Mouse (Mus musculus) heart, adult 2 months (tissue): Measurements from ENCODE around the gene Nfkbil1. TPM values are rescaled to one million over a fixed set of nuclear protein-coding genes. Genes with fewer than 3 reads are reported as not detected.

Experiments
- DNase-seq, 2 experiments: peaks; one replicate each; pipeline ENCODE4 v3.0.0; 2021
- H3K27ac ChIP-seq: fragments of 200-600 bp; 2 replicates; pipeline ENCODE4 v1.8.1; 2022
- H3K27me3 ChIP-seq: fragments of 200-500 bp; 2 replicates; pipeline ENCODE4 v1.6.1; 2012; ENCODE audit warnings: mild to moderate bottlenecking, low read length, inconsistent platforms, mixed read lengths; ENCODE audit not compliant: control insufficient read depth, insufficient read depth
- H3K36me3 ChIP-seq: fragments of 200-500 bp; 2 replicates; pipeline ENCODE4 v1.6.1; 2012; ENCODE audit warnings: low read length, inconsistent platforms; ENCODE audit not compliant: control insufficient read depth, insufficient read depth
- H3K4me1 ChIP-seq: fragments of 200-500 bp; 2 replicates; pipeline ENCODE4 v1.6.1; 2011; ENCODE audit warnings: low read length; ENCODE audit not compliant: control insufficient read depth, insufficient read depth
- H3K4me3 ChIP-seq: fragments of 200-600 bp; 2 replicates; pipeline ENCODE4 v1.8.1; 2022
- H3K79me2 ChIP-seq: fragments of 200-500 bp; replicated peaks from 2 replicates; pipeline ENCODE4 v1.6.1; 2012; ENCODE audit warnings: mild to moderate bottlenecking, inconsistent platforms, low read length, moderate library complexity, mixed read lengths; ENCODE audit not compliant: control insufficient read depth, insufficient read depth
- H3K9ac ChIP-seq: fragments of 200-500 bp; 2 replicates; pipeline ENCODE4 v1.6.1; 2012; ENCODE audit warnings: low read depth, mild to moderate bottlenecking, control low read depth, inconsistent platforms, low read length, mixed read lengths
- CTCF ChIP-seq: fragments of 200-600 bp; IDR thresholded peaks from 2 replicates; pipeline ENCODE4 v1.8.1; 2022; ENCODE audit warnings: antibody characterized with exemption, mild to moderate bottlenecking, moderate library complexity
- EP300 ChIP-seq: fragments of 200-500 bp; IDR thresholded peaks from 2 replicates; pipeline ENCODE4 v1.6.1; 2011; ENCODE audit warnings: low read depth, low read length, control low read depth; ENCODE audit not compliant: insufficient read depth
- POLR2A ChIP-seq: fragments of 200-500 bp; IDR thresholded peaks from 2 replicates; pipeline ENCODE4 v1.6.1; 2011; ENCODE audit warnings: mild to moderate bottlenecking, low read depth, low read length, control low read depth; ENCODE audit not compliant: insufficient read depth
- WGBS: fragments of 180-500 bp; shearing (Covaris S2); methylation state at CpG from one replicate; pipeline ENCODE4 v1.1.7; 2018; 5-methylcytosine and 5-hydroxymethylcytosine counted together
- intact Hi-C: fragments of 180-260 bp; cut with DNase I; formaldehyde crosslinking; loops from one replicate; pipeline ENCODE4 v1.15.1; 2025
- microRNA-seq, 2 experiments: library from miRNA; unstranded; fragments of <30 nt; microRNA quantifications; one replicate each; pipeline ENCODE4 v1.2.0; 2021
- polyA plus RNA-seq: library from polyadenylated mRNA; depleted of rRNA; stranded (reverse); fragments of >200 nt; gene quantifications from 2 replicates; pipeline ENCODE4 v1.2.3, GENCODE M21; 2012; rRNA removed
- total RNA-seq, 2 experiments: library from RNA; stranded (reverse); gene quantifications; 2 replicates each; pipeline ENCODE4 v1.2.3; 2021

Gene Nfkbil1
- total and polyA plus RNA-seq, 3 experiments = 5.0 to 8.2 (median 6.5) TPM

GRCm38 (mm10) chr17:35174201-35174977 lies 61.2 kb downstream of the Nfkbil1 start:
- H3K9ac ChIP-seq = no peak overlapping the region
- no peak overlapping the region for H3K4me3 ChIP-seq
- no peaks in the 10 kb centered on the region for H3K27me3 ChIP-seq
- TF ChIP-seq POLR2A (no peak), EP300 (no peak), CTCF (no peak)
- no peak overlapping the region for H3K27ac ChIP-seq
- H3K4me1 ChIP-seq = no peaks in the 10 kb centered on the region
- no peaks in the 10 kb centered on the region for H3K79me2 ChIP-seq
- H3K36me3 ChIP-seq = no peaks in the 10 kb centered on the region
- intact Hi-C loops = no loop called here
- WGBS = 55% methylated on average over 8 of the region's 8 CpGs
- no peak for DNase-seq

GRCm38 (mm10) chr17:35173329-35173728 lies 62.3 kb downstream of the Nfkbil1 start:
- Histone ChIP-seq H3K27me3 (no peaks in the 10 kb centered on the region), H3K79me2 (no peaks in the 10 kb centered on the region), H3K4me1 (no peaks in the 10 kb centered on the region; the same call in 1 of the 2 replicates), H3K9ac (no peak overlapping the region), H3K27ac (no peak overlapping the region), H3K4me3 (no peak overlapping the region), H3K36me3 (no peaks in the 10 kb centered on the region)
- intact Hi-C loops = no loop called here
- TF ChIP-seq EP300 = no peak
- no peak for TF ChIP-seq POLR2A
- no peak for TF ChIP-seq CTCF
- WGBS = 75% methylated on average over 3 of the region's 3 CpGs
- no peak for DNase-seq

- Histone ChIP-seq H3K9ac (no peak overlapping the region), H3K36me3 (no peaks in the 10 kb centered on the region), H3K79me2 (no peaks in the 10 kb centered on the region), H3K27ac (0 out of 2 replicates have a peak overlapping the region, but pooled peaks have one; percentile 12), H3K27me3 (no peaks in the 10 kb centered on the region), H3K4me3 (no peak overlapping the region), H3K4me1 (no peaks in the 10 kb centered on the region; the same call in 1 of the 2 replicates)
- peak in 1 of 2 experiments; percentile 37 for DNase-seq
- 58% methylated on average over 11 of the region's 11 CpGs for WGBS
- intact Hi-C loops = no loop called here
- peak; percentile 49; the same call in 1 of the 2 replicates for TF ChIP-seq POLR2A
- TF ChIP-seq CTCF = no peak
These were observed 63.0 kb downstream of the Nfkbil1 start for GRCm38 (mm10) chr17:35172445-35173234.

Small RNA genes lying within 50 kb of the gene (microRNA-seq; reads per million reads assigned to microRNA genes)
- gene Mir6973a (0 reads per million in 2 experiments), gene Mir6974 (0.39 to 0.56 reads per million in 2 experiments), gene Mir6975 (0 to 2.3 reads per million in 2 experiments), gene Mir8094 (0 reads per million in 2 experiments)

Other genes with a start within 250 kb of the Nfkbil1 start
Only the 30 nearest of the 35 such genes appear.
- gene Msh5, start 189.0 kb downstream of the Nfkbil1 start, total RNA-seq = under 1 TPM; 0.23 to 0.29 TPM
- 1.00 and 1.2 TPM in 2 replicates for gene Msh5, start 189.0 kb downstream of the Nfkbil1 start, polyA plus RNA-seq
- 10 to 100 TPM; 32.5 to 33.1 TPM for gene Clic1, start 185.8 kb downstream of the Nfkbil1 start, total RNA-seq
- 44.4 and 51.6 TPM in 2 replicates for gene Clic1, start 185.8 kb downstream of the Nfkbil1 start, polyA plus RNA-seq
- 10 to 100 TPM; 20.0 to 20.5 TPM for gene Ddah2, start 176.8 kb downstream of the Nfkbil1 start, total RNA-seq
- gene Ddah2, start 176.8 kb downstream of the Nfkbil1 start, polyA plus RNA-seq = 31.4 and 40.8 TPM in 2 replicates
- under 1 TPM; 0.34 to 0.55 TPM for gene Ly6g6c, start 170.4 kb downstream of the Nfkbil1 start, total RNA-seq
- gene Ly6g6c, start 170.4 kb downstream of the Nfkbil1 start, polyA plus RNA-seq = 0.23 and 0.64 TPM in 2 replicates
- gene Mpig6b, start 169.6 kb downstream of the Nfkbil1 start, total RNA-seq = 1 to 10 TPM in 1 of 2 experiments, under 1 TPM in 1; 0.31 to 2.4 TPM
- 0.32 and 1.4 TPM in 2 replicates for gene Mpig6b, start 169.6 kb downstream of the Nfkbil1 start, polyA plus RNA-seq
- not detected for gene Ly6g6e, start 158.9 kb downstream of the Nfkbil1 start, total RNA-seq
- gene Ly6g6e, start 158.9 kb downstream of the Nfkbil1 start, polyA plus RNA-seq = 0.41 TPM in 1 of 2 replicates, not detected in the other
- gene Ly6g6d, start 157.7 kb downstream of the Nfkbil1 start, total RNA-seq = under 1 TPM in 1 of 2 experiments, not detected in 1; 0.61 TPM
- gene Ly6g6d, start 157.7 kb downstream of the Nfkbil1 start, polyA plus RNA-seq = 1.3 and 1.6 TPM in 2 replicates
- gene Ly6g6f, start 150.2 kb downstream of the Nfkbil1 start, total RNA-seq = not detected
- 0.27 TPM in 1 of 2 replicates, not detected in the other for gene Ly6g6f, start 150.2 kb downstream of the Nfkbil1 start, polyA plus RNA-seq
- 10 to 100 TPM; 53.2 to 62.5 TPM for gene Abhd16a, start 146.5 kb downstream of the Nfkbil1 start, total RNA-seq
- 95.7 and 98.2 TPM in 2 replicates for gene Abhd16a, start 146.5 kb downstream of the Nfkbil1 start, polyA plus RNA-seq
- not detected for gene Ly6g5c, start 127.5 kb downstream of the Nfkbil1 start, total RNA-seq
- not detected in 2 replicates for gene Ly6g5c, start 127.5 kb downstream of the Nfkbil1 start, polyA plus RNA-seq
- gene Ly6g5b, start 120.4 kb downstream of the Nfkbil1 start, total RNA-seq = under 1 TPM in 1 of 2 experiments, not detected in 1; 0.36 TPM
- 0.23 and 0.35 TPM in 2 replicates for gene Ly6g5b, start 120.4 kb downstream of the Nfkbil1 start, polyA plus RNA-seq
- gene Gpank1, start 114.3 kb downstream of the Nfkbil1 start, total RNA-seq = 1 to 10 TPM; 6.8 to 8.5 TPM
- gene Gpank1, start 114.3 kb downstream of the Nfkbil1 start, polyA plus RNA-seq = 9.5 TPM in 2 replicates
- gene Csnk2b, start 113.7 kb downstream of the Nfkbil1 start, total RNA-seq = 100 to 1,000 TPM; 149 to 170 TPM
- gene Csnk2b, start 113.7 kb downstream of the Nfkbil1 start, polyA plus RNA-seq = 297 and 301 TPM in 2 replicates
- 10 to 100 TPM; 30.2 to 31.3 TPM for gene D17H6S53E, start 109.4 kb downstream of the Nfkbil1 start, total RNA-seq
- 7.7 and 11.8 TPM in 2 replicates for gene D17H6S53E, start 109.4 kb downstream of the Nfkbil1 start, polyA plus RNA-seq
- not detected for gene Apom, start 103.7 kb downstream of the Nfkbil1 start, total RNA-seq
- not detected in 2 replicates for gene Apom, start 103.7 kb downstream of the Nfkbil1 start, polyA plus RNA-seq
- gene Bag6, start 100.6 kb downstream of the Nfkbil1 start, total RNA-seq = 100 to 1,000 TPM; 216 to 252 TPM
- 140 and 150 TPM in 2 replicates for gene Bag6, start 100.6 kb downstream of the Nfkbil1 start, polyA plus RNA-seq
- 100 to 1,000 TPM; 132 to 139 TPM for gene Prrc2a, start 70.9 kb downstream of the Nfkbil1 start, total RNA-seq
- 183 and 197 TPM in 2 replicates for gene Prrc2a, start 70.9 kb downstream of the Nfkbil1 start, polyA plus RNA-seq
- gene Aif1, start 59.7 kb downstream of the Nfkbil1 start, total RNA-seq = 1 to 10 TPM; 2.9 to 3.9 TPM
- gene Aif1, start 59.7 kb downstream of the Nfkbil1 start, polyA plus RNA-seq = 1.5 and 2.0 TPM in 2 replicates
- gene Lst1, start 47.4 kb downstream of the Nfkbil1 start, total RNA-seq = 1 to 10 TPM; 4.1 to 4.5 TPM
- 7.2 and 11.3 TPM in 2 replicates for gene Lst1, start 47.4 kb downstream of the Nfkbil1 start, polyA plus RNA-seq
- gene Ltb, start 41.4 kb downstream of the Nfkbil1 start, total RNA-seq = 1 to 10 TPM; 1.3 TPM
- gene Ltb, start 41.4 kb downstream of the Nfkbil1 start, polyA plus RNA-seq = 2.0 and 5.2 TPM in 2 replicates
- under 1 TPM in 1 of 2 experiments, not detected in 1; 0.34 TPM for gene Tnf, start 33.8 kb downstream of the Nfkbil1 start, total RNA-seq
- gene Tnf, start 33.8 kb downstream of the Nfkbil1 start, polyA plus RNA-seq = 0.38 and 0.80 TPM in 2 replicates
- under 1 TPM in 1 of 2 experiments, not detected in 1; 0.23 TPM for gene Lta, start 30.4 kb downstream of the Nfkbil1 start, total RNA-seq
- 0.12 TPM in 1 of 2 replicates, not detected in the other for gene Lta, start 30.4 kb downstream of the Nfkbil1 start, polyA plus RNA-seq
- gene Gm16181, start 15.0 kb downstream of the Nfkbil1 start, total RNA-seq = not detected
- 2.1 and 3.2 TPM in 2 replicates for gene Gm16181, start 15.0 kb downstream of the Nfkbil1 start, polyA plus RNA-seq
- 1 to 10 TPM; 3.0 to 3.2 TPM for gene Atp6v1g2, start 2.1 kb downstream of the Nfkbil1 start, total RNA-seq
- 6.4 and 10.1 TPM in 2 replicates for gene Atp6v1g2, start 2.1 kb downstream of the Nfkbil1 start, polyA plus RNA-seq
- 10 to 100 TPM; 82.3 to 83.4 TPM for gene Ddx39b, start 6.0 kb upstream of the Nfkbil1 start, total RNA-seq
- 148 and 178 TPM in 2 replicates for gene Ddx39b, start 6.0 kb upstream of the Nfkbil1 start, polyA plus RNA-seq
- gene H2-D1, start 26.9 kb upstream of the Nfkbil1 start, total RNA-seq = 100 to 1,000 TPM; 105 to 131 TPM
- 222 and 286 TPM in 2 replicates for gene H2-D1, start 26.9 kb upstream of the Nfkbil1 start, polyA plus RNA-seq
- gene H2-Q1, start 84.6 kb upstream of the Nfkbil1 start, total RNA-seq = 1 to 10 TPM; 1.5 TPM
- gene H2-Q1, start 84.6 kb upstream of the Nfkbil1 start, polyA plus RNA-seq = not detected in 2 replicates
- 1 to 10 TPM; 1.1 TPM for gene H2-Q2, start 106.5 kb upstream of the Nfkbil1 start, total RNA-seq
- 0.12 and 0.31 TPM in 2 replicates for gene H2-Q2, start 106.5 kb upstream of the Nfkbil1 start, polyA plus RNA-seq
- 10 to 100 TPM; 12.2 to 18.8 TPM for gene H2-Q4, start 143.8 kb upstream of the Nfkbil1 start, total RNA-seq
- gene H2-Q4, start 143.8 kb upstream of the Nfkbil1 start, polyA plus RNA-seq = 35.0 and 48.6 TPM in 2 replicates
- gene H2-Q6, start 189.1 kb upstream of the Nfkbil1 start, total RNA-seq = 1 to 10 TPM; 1.2 to 3.7 TPM
- 21.4 and 40.3 TPM in 2 replicates for gene H2-Q6, start 189.1 kb upstream of the Nfkbil1 start, polyA plus RNA-seq